Mouse (Mus musculus) adipocyte (in vitro differentiated cells): ENCODE measurements around the gene Vmn2r97.
"Not testable (repeated sequence)": the region's sequence is repeated elsewhere in the genome, so short reads cannot be mapped to it uniquely, and the experiment has no call there.

Experiments
- DNase-seq: peaks from one replicate; pipeline ENCODE4 v3.0.0-alpha.2; 2016; ENCODE audit warnings: low spot score

The Vmn2r97 gene

GRCm38 (mm10) chr17:18914000-18914399 lies at the start of gene Vmn2r97:
Gene Vmn2r97, plus strand, starts transcription at chr17:18914300.
- DNase-seq = not testable (repeated sequence)

- not testable (repeated sequence) for DNase-seq
Observed at GRCm38 (mm10) chr17:18882436-18882835, 31.7 kb upstream of the Vmn2r97 start.

- no peak for DNase-seq
Observed at GRCm38 (mm10) chr17:18889745-18890329, 24.3 kb upstream of the Vmn2r97 start.

- not testable (repeated sequence) for DNase-seq
Observed at GRCm38 (mm10) chr17:18957800-18958199, 43.7 kb downstream of the Vmn2r97 start.

GRCm38 (mm10) chr17:18968371-18969275 lies 54.5 kb downstream of the Vmn2r97 start:
- no peak for DNase-seq
